Mouse (Mus musculus): ENCODE data around the gene Tbxas1. TPM values are rescaled to one million over a fixed set of nuclear protein-coding genes. Genes with fewer than 3 reads are reported as not detected.

Gene Tbxas1
- polyA plus RNA-seq, 1 experiment from 2014 or later, result 1.7 TPM

- Histone ChIP-seq H3K4me1 (ENCODE audit: control insufficient read depth, insufficient read depth, low read length) (0 out of 2 replicates have a peak, but pooled peaks cover 3% of the 10 kb centered on the region), H3K27me3 (ENCODE audit: control insufficient read depth, insufficient read depth, low read length) (no peaks in the 10 kb centered on the region), H3K4me3 (ENCODE audit: low read depth, low read length) (no peak overlapping the region), H3K27ac (ENCODE audit: low read depth, low read length) (no peak overlapping the region), H3K9ac (ENCODE audit: low read depth, low read length) (no peak overlapping the region), H3K4me2 (no peak overlapping the region), H3K36me3 (ENCODE audit: control insufficient read depth, insufficient read depth, low read length) (no peaks in the 10 kb centered on the region), H3K9me3 (replicated peaks; ENCODE audit: control insufficient read depth, low read length) (no peaks in the 10 kb centered on the region)
- 72% methylated on average over 7 of the region's 7 CpGs for WGBS (ENCODE audit: insufficient replicate concordance)
- no peak for ATAC-seq (replicated peaks; ENCODE audit: insufficient number of reproducible peaks, low FRiP score, low TSS enrichment)
Measured at GRCm38 (mm10) chr6:39003126-39003525, 127.9 kb downstream of the Tbxas1 start.

- Histone ChIP-seq H3K9ac (ENCODE audit: low read depth, low read length) (no peak overlapping the region), H3K4me2 (no peak overlapping the region), H3K4me1 (ENCODE audit: control insufficient read depth, insufficient read depth, low read length) (0 out of 2 replicates have a peak, but pooled peaks cover 3% of the 10 kb centered on the region), H3K36me3 (ENCODE audit: control insufficient read depth, insufficient read depth, low read length) (no peaks in the 10 kb centered on the region), H3K27me3 (ENCODE audit: control insufficient read depth, insufficient read depth, low read length) (no peaks in the 10 kb centered on the region), H3K27ac (ENCODE audit: low read depth, low read length) (no peak overlapping the region), H3K4me3 (ENCODE audit: low read depth, low read length) (no peak overlapping the region), H3K9me3 (replicated peaks; ENCODE audit: control insufficient read depth, low read length) (no peaks in the 10 kb centered on the region)
- no peak for ATAC-seq (replicated peaks; ENCODE audit: insufficient number of reproducible peaks, low FRiP score, low TSS enrichment)
- WGBS (ENCODE audit: insufficient replicate concordance), result 69% methylated on average over 12 of the region's 12 CpGs
Measured at GRCm38 (mm10) chr6:39004003-39004473, 128.8 kb downstream of the Tbxas1 start.

DNA sequence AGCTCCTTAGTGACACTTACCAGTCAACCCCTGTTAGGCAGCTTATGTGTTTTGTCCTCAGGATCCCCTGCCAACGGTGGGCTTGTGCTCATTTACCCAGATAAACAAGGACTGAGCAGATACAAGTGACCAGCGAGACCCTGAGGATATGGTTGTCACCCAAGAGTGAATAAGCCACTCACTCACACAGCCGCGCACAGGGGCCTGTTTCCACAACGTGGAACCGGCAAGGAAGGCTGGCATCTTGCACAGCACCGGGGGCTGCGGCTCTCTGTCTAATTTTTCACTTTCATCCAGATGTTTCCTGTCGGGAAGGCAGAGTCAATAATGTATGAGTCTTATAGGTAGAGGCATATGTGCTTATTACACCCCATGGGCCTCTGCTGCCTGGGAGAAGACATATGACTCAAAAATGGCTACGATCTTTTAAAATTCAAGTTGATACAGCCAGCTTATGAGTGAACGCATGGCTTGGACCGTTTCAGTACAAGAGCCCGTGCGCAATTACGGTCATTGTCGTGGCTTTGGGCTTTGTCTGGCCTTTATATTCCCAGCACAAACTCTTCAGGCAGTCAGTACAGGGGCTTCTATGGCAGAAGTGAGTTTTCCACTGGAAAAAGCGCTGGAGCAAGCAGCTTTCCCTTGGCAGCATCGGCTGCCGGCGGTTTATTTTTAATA is 130.2 kb downstream of the Tbxas1 start:
- Histone ChIP-seq H3K4me3 (ENCODE audit: low read depth, low read length) (no peak overlapping the region), H3K9me3 (replicated peaks; ENCODE audit: control insufficient read depth, low read length) (no peaks in the 10 kb centered on the region), H3K27me3 (ENCODE audit: control insufficient read depth, insufficient read depth, low read length) (no peaks in the 10 kb centered on the region), H3K9ac (ENCODE audit: low read depth, low read length) (no peak overlapping the region), H3K4me1 (ENCODE audit: control insufficient read depth, insufficient read depth, low read length) (0 out of 2 replicates have a peak, but pooled peaks cover 3% of the 10 kb centered on the region), H3K27ac (ENCODE audit: low read depth, low read length) (no peak overlapping the region), H3K36me3 (ENCODE audit: control insufficient read depth, insufficient read depth, low read length) (no peaks in the 10 kb centered on the region), H3K4me2 (no peak overlapping the region)
- WGBS (ENCODE audit: insufficient replicate concordance), result 78% methylated on average over 20 of the region's 20 CpGs
- no peak for ATAC-seq (replicated peaks; ENCODE audit: insufficient number of reproducible peaks, low FRiP score, low TSS enrichment)

GRCm38 (mm10) chr6:39005945-39006572 is 130.9 kb downstream of the Tbxas1 start:
- no peak overlapping the region for H3K4me2 ChIP-seq
- H3K4me1 ChIP-seq (ENCODE audit: control insufficient read depth, insufficient read depth, low read length), result 0 out of 2 replicates have a peak, but pooled peaks cover 3% of the 10 kb centered on the region

DNA sequence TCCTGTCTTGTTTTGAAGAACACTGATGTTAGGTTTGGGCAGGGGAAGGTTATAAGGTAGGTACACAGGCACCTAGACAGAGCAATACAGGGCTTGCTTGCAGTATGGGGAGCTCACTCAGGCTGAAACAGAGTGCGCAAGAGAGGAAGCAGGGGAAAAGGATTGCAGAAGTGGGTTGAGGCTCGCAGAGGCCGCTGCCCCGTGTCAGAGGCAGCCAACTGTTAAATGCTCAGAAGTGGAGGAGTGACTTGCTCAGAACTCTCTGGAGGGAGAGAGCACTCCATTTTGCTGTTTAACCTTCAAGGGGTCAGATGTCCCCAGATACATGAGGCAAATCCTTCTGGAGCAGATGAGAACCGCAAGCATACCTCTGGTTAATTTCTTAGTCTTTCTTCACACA is 132.0 kb downstream of the Tbxas1 start:
- H3K4me1 ChIP-seq (ENCODE audit: control insufficient read depth, insufficient read depth, low read length), result 0 out of 2 replicates have a peak, but pooled peaks cover 3% of the 10 kb centered on the region
- H3K4me2 ChIP-seq, result no peak overlapping the region
- no peaks in the 10 kb centered on the region for H3K9me3 ChIP-seq (replicated peaks; ENCODE audit: control insufficient read depth, low read length)
- no peak overlapping the region for H3K27ac ChIP-seq (ENCODE audit: low read depth, low read length)
- no peaks in the 10 kb centered on the region for H3K27me3 ChIP-seq (ENCODE audit: control insufficient read depth, insufficient read depth, low read length)
- no peaks in the 10 kb centered on the region for H3K36me3 ChIP-seq (ENCODE audit: control insufficient read depth, insufficient read depth, low read length)
- ATAC-seq (replicated peaks; ENCODE audit: insufficient number of reproducible peaks, low FRiP score, low TSS enrichment), result no peak
- 61% methylated on average over 5 of the region's 5 CpGs for WGBS (ENCODE audit: insufficient replicate concordance)
- no peak overlapping the region for H3K9ac ChIP-seq (ENCODE audit: low read depth, low read length)
- H3K4me3 ChIP-seq (ENCODE audit: low read depth, low read length), result no peak overlapping the region

More at GRCm38 (mm10) chr6:39005945-39006572, 130.9 kb downstream of the Tbxas1 start:
- Histone ChIP-seq H3K36me3 (ENCODE audit: control insufficient read depth, insufficient read depth, low read length) (no peaks in the 10 kb centered on the region), H3K4me3 (ENCODE audit: low read depth, low read length) (no peak overlapping the region), H3K27me3 (ENCODE audit: control insufficient read depth, insufficient read depth, low read length) (no peaks in the 10 kb centered on the region), H3K27ac (ENCODE audit: low read depth, low read length) (no peak overlapping the region), H3K9ac (ENCODE audit: low read depth, low read length) (no peak overlapping the region), H3K9me3 (replicated peaks; ENCODE audit: control insufficient read depth, low read length) (no peaks in the 10 kb centered on the region)
- no peak for ATAC-seq (replicated peaks; ENCODE audit: insufficient number of reproducible peaks, low FRiP score, low TSS enrichment)
- 81% methylated on average over 5 of the region's 5 CpGs for WGBS (ENCODE audit: insufficient replicate concordance)

- Histone ChIP-seq H3K27ac (ENCODE audit: low read depth, low read length) (no peak overlapping the region), H3K36me3 (ENCODE audit: control insufficient read depth, insufficient read depth, low read length) (no peaks in the 10 kb centered on the region), H3K9me3 (replicated peaks; ENCODE audit: control insufficient read depth, low read length) (peaks cover 4% of the 10 kb centered on the region; the same call in 1 of the 2 replicates), H3K4me2 (no peak overlapping the region), H3K27me3 (ENCODE audit: control insufficient read depth, insufficient read depth, low read length) (no peaks in the 10 kb centered on the region), H3K4me3 (ENCODE audit: low read depth, low read length) (no peak overlapping the region), H3K9ac (ENCODE audit: low read depth, low read length) (no peak overlapping the region), H3K4me1 (ENCODE audit: control insufficient read depth, insufficient read depth, low read length) (0 out of 2 replicates have a peak, but pooled peaks cover 3% of the 10 kb centered on the region)
- WGBS (ENCODE audit: insufficient replicate concordance), result 73% methylated on average over 4 of the region's 4 CpGs
- ATAC-seq (replicated peaks; ENCODE audit: insufficient number of reproducible peaks, low FRiP score, low TSS enrichment), result no peak
Measured at GRCm38 (mm10) chr6:39008116-39008515, 132.9 kb downstream of the Tbxas1 start.

- 81% methylated on average over 10 of the region's 10 CpGs for WGBS (ENCODE audit: insufficient replicate concordance)
Measured at GRCm38 (mm10) chr6:39013034-39013832, 138.0 kb downstream of the Tbxas1 start.

DNA sequence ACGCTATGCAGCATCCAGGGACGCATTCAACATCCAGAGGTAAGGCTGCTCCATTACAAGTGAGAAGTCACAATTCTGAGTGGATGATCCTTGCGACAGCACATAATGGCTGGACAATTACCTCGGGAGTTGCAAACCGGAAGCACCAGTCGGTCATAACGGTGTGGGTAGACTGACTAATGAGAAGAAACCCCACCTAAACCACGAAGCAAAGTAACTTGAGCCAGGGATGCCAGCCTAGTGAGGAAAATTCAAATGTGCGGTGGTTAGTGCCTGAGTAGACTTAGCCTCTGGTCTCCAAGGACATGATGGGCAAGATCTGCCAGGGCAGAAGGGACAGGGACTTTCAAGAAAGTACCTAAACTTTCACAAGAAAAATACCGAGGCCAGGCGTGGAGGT is 142.7 kb downstream of the Tbxas1 start:
- WGBS (ENCODE audit: insufficient replicate concordance), result 63% methylated on average over 11 of the region's 11 CpGs
- Histone ChIP-seq H3K4me3 (ENCODE audit: low read depth, low read length) (no peak overlapping the region), H3K27me3 (ENCODE audit: control insufficient read depth, insufficient read depth, low read length) (no peaks in the 10 kb centered on the region), H3K27ac (ENCODE audit: low read depth, low read length) (no peak overlapping the region), H3K4me1 (ENCODE audit: control insufficient read depth, insufficient read depth, low read length) (peaks cover 16% of the 10 kb centered on the region), H3K9me3 (replicated peaks; ENCODE audit: control insufficient read depth, low read length) (peaks cover 2% of the 10 kb centered on the region; the same call in 1 of the 2 replicates), H3K36me3 (ENCODE audit: control insufficient read depth, insufficient read depth, low read length) (no peaks in the 10 kb centered on the region), H3K9ac (ENCODE audit: low read depth, low read length) (no peak overlapping the region), H3K4me2 (no peak overlapping the region)
- ATAC-seq (replicated peaks; ENCODE audit: insufficient number of reproducible peaks, low FRiP score, low TSS enrichment), result no peak

More at GRCm38 (mm10) chr6:39013034-39013832, 138.0 kb downstream of the Tbxas1 start:
- Histone ChIP-seq H3K36me3 (ENCODE audit: control insufficient read depth, insufficient read depth, low read length) (no peaks in the 10 kb centered on the region), H3K9me3 (replicated peaks; ENCODE audit: control insufficient read depth, low read length) (peaks cover 4% of the 10 kb centered on the region; the same call in 1 of the 2 replicates), H3K27ac (ENCODE audit: low read depth, low read length) (no peak overlapping the region), H3K4me2 (no peak overlapping the region), H3K9ac (ENCODE audit: low read depth, low read length) (no peak overlapping the region), H3K4me1 (ENCODE audit: control insufficient read depth, insufficient read depth, low read length) (no peaks in the 10 kb centered on the region), H3K4me3 (ENCODE audit: low read depth, low read length) (no peak overlapping the region), H3K27me3 (ENCODE audit: control insufficient read depth, insufficient read depth, low read length) (no peaks in the 10 kb centered on the region)
- no peak for ATAC-seq (replicated peaks; ENCODE audit: insufficient number of reproducible peaks, low FRiP score, low TSS enrichment)

Measured in heart, embryonic 11.5 days (tissue).